Mouse (Mus musculus): Measurements from ENCODE around the gene Crhr2. TPM values are rescaled to one million over a fixed set of nuclear protein-coding genes. Genes with fewer than 3 reads are reported as not detected.
A peak's percentile ranks its signal among the peaks of the same experiment; 100 is the strongest.

Crhr2 gene
- polyA plus RNA-seq, 1 experiment from 2014 or later = 1.2 TPM

- H3K27ac ChIP-seq (replicated peaks; ENCODE audit: low read depth, low read length) = no peak overlapping the region
- H3K36me3 ChIP-seq (ENCODE audit: control insufficient read depth, insufficient read depth, low read length) = no peaks in the 10 kb centered on the region
- no peak for ATAC-seq (ENCODE audit: low FRiP score, low TSS enrichment)
- no peaks in the 10 kb centered on the region for H3K4me1 ChIP-seq (ENCODE audit: control insufficient read depth, insufficient read depth, low read length)
- H3K27me3 ChIP-seq (ENCODE audit: control insufficient read depth, insufficient read depth, low read length) = no peaks in the 10 kb centered on the region
- WGBS = 69% methylated on average over 1 of the region's 1 CpGs
- no peak overlapping the region for H3K4me3 ChIP-seq (replicated peaks; ENCODE audit: low read depth, low read length)
- H3K4me2 ChIP-seq (ENCODE audit: low read length) = no peak overlapping the region
- no peak overlapping the region for H3K9ac ChIP-seq (replicated peaks; ENCODE audit: low read length)
- no peak for DNase-seq
- no peaks in the 10 kb centered on the region for H3K9me3 ChIP-seq (ENCODE audit: control insufficient read depth, low read length)
These were observed 609 bp upstream of the Crhr2 start for GRCm38 (mm10) chr6:55133425-55133824.

- H3K27ac ChIP-seq (replicated peaks; ENCODE audit: low read depth, low read length) = no peak overlapping the region
- no peak for ATAC-seq (ENCODE audit: low FRiP score, low TSS enrichment)
- H3K9me3 ChIP-seq (ENCODE audit: control insufficient read depth, low read length) = no peaks in the 10 kb centered on the region
- no peaks in the 10 kb centered on the region for H3K4me1 ChIP-seq (ENCODE audit: control insufficient read depth, insufficient read depth, low read length)
- WGBS = 80% methylated on average over 4 of the region's 4 CpGs
- no peak overlapping the region for H3K9ac ChIP-seq (replicated peaks; ENCODE audit: low read length)
- H3K4me2 ChIP-seq (ENCODE audit: low read length) = no peak overlapping the region
- DNase-seq = no peak
- H3K27me3 ChIP-seq (ENCODE audit: control insufficient read depth, insufficient read depth, low read length) = no peaks in the 10 kb centered on the region
- H3K36me3 ChIP-seq (ENCODE audit: control insufficient read depth, insufficient read depth, low read length) = no peaks in the 10 kb centered on the region
- no peak overlapping the region for H3K4me3 ChIP-seq (replicated peaks; ENCODE audit: low read depth, low read length)
These were observed 1.5 kb downstream of the Crhr2 start for GRCm38 (mm10) chr6:55131301-55131700.

GRCm38 (mm10) chr6:55130631-55131030 lies 2.2 kb downstream of the Crhr2 start:
- DNase-seq (no peak), ATAC-seq (ENCODE audit: low FRiP score, low TSS enrichment) (no peak)
- no peaks in the 10 kb centered on the region for H3K9me3 ChIP-seq (ENCODE audit: control insufficient read depth, low read length)
- WGBS = 75% methylated on average over 6 of the region's 6 CpGs
- H3K4me2 ChIP-seq (ENCODE audit: low read length) = no peak overlapping the region
- no peak overlapping the region for H3K4me3 ChIP-seq (replicated peaks; ENCODE audit: low read depth, low read length)
- no peaks in the 10 kb centered on the region for H3K4me1 ChIP-seq (ENCODE audit: control insufficient read depth, insufficient read depth, low read length)
- no peaks in the 10 kb centered on the region for H3K36me3 ChIP-seq (ENCODE audit: control insufficient read depth, insufficient read depth, low read length)
- no peak overlapping the region for H3K9ac ChIP-seq (replicated peaks; ENCODE audit: low read length)
- H3K27ac ChIP-seq (replicated peaks; ENCODE audit: low read depth, low read length) = no peak overlapping the region
- no peaks in the 10 kb centered on the region for H3K27me3 ChIP-seq (ENCODE audit: control insufficient read depth, insufficient read depth, low read length)

GRCm38 (mm10) chr6:55128391-55128790 lies 4.4 kb downstream of the Crhr2 start:
- H3K4me1 ChIP-seq (ENCODE audit: control insufficient read depth, insufficient read depth, low read length) = no peaks in the 10 kb centered on the region

GRCm38 (mm10) chr6:55126576-55126975 lies 6.2 kb downstream of the Crhr2 start:
- no peaks in the 10 kb centered on the region for H3K36me3 ChIP-seq (ENCODE audit: control insufficient read depth, insufficient read depth, low read length)
- no peak overlapping the region for H3K9ac ChIP-seq (replicated peaks; ENCODE audit: low read length)
- no peaks in the 10 kb centered on the region; the same call in 1 of the 2 replicates for H3K4me1 ChIP-seq (ENCODE audit: control insufficient read depth, insufficient read depth, low read length)
- no peak overlapping the region for H3K4me3 ChIP-seq (replicated peaks; ENCODE audit: low read depth, low read length)
- no peak overlapping the region for H3K27ac ChIP-seq (replicated peaks; ENCODE audit: low read depth, low read length)
- ATAC-seq (ENCODE audit: low FRiP score, low TSS enrichment) = no peak
- 82% methylated on average over 5 of the region's 5 CpGs for whole genome bisulfite sequencing
- H3K27me3 ChIP-seq (ENCODE audit: control insufficient read depth, insufficient read depth, low read length) = no peaks in the 10 kb centered on the region
- DNase-seq = no peak
- H3K9me3 ChIP-seq (ENCODE audit: control insufficient read depth, low read length) = no peaks in the 10 kb centered on the region
- no peak overlapping the region for H3K4me2 ChIP-seq (ENCODE audit: low read length)

More at GRCm38 (mm10) chr6:55128391-55128790, 4.4 kb downstream of the Crhr2 start:
- Histone ChIP-seq H3K27me3 (ENCODE audit: control insufficient read depth, insufficient read depth, low read length) (no peaks in the 10 kb centered on the region), H3K36me3 (ENCODE audit: control insufficient read depth, insufficient read depth, low read length) (no peaks in the 10 kb centered on the region), H3K4me2 (ENCODE audit: low read length) (no peak overlapping the region), H3K9me3 (ENCODE audit: control insufficient read depth, low read length) (no peaks in the 10 kb centered on the region), H3K27ac (replicated peaks; ENCODE audit: low read depth, low read length) (no peak overlapping the region), H3K9ac (replicated peaks; ENCODE audit: low read length) (no peak overlapping the region), H3K4me3 (replicated peaks; ENCODE audit: low read depth, low read length) (no peak overlapping the region)
- DNase-seq (no peak), ATAC-seq (ENCODE audit: low FRiP score, low TSS enrichment) (no peak)

- H3K27ac ChIP-seq (replicated peaks; ENCODE audit: low read depth, low read length) = no peak overlapping the region
- H3K9me3 ChIP-seq (ENCODE audit: control insufficient read depth, low read length) = no peaks in the 10 kb centered on the region
- no peak overlapping the region for H3K4me3 ChIP-seq (replicated peaks; ENCODE audit: low read depth, low read length)
- DNase-seq (no peak), ATAC-seq (ENCODE audit: low FRiP score, low TSS enrichment) (no peak)
- 55% methylated on average over 4 of the region's 4 CpGs for WGBS
- H3K9ac ChIP-seq (replicated peaks; ENCODE audit: low read length) = no peak overlapping the region
- H3K36me3 ChIP-seq (ENCODE audit: control insufficient read depth, insufficient read depth, low read length) = no peaks in the 10 kb centered on the region
- no peaks in the 10 kb centered on the region; the same call in 1 of the 2 replicates for H3K4me1 ChIP-seq (ENCODE audit: control insufficient read depth, insufficient read depth, low read length)
- H3K4me2 ChIP-seq (ENCODE audit: low read length) = no peak overlapping the region
- peaks cover 11% of the 10 kb centered on the region for H3K27me3 ChIP-seq (ENCODE audit: control insufficient read depth, insufficient read depth, low read length)
These were observed 9.8 kb downstream of the Crhr2 start for GRCm38 (mm10) chr6:55123056-55123455.

GRCm38 (mm10) chr6:55117325-55118109 lies 15.3 kb downstream of the Crhr2 start:
- ATAC-seq (ENCODE audit: low FRiP score, low TSS enrichment) (peak; percentile 32; the same call in 1 of the 2 replicates), DNase-seq (peak; percentile 62)
- Histone ChIP-seq H3K9me3 (ENCODE audit: control insufficient read depth, low read length) (no peaks in the 10 kb centered on the region), H3K9ac (replicated peaks; ENCODE audit: low read length) (peak overlapping the region; percentile 42; the same call in 1 of the 2 replicates), H3K27ac (replicated peaks; ENCODE audit: low read depth, low read length) (no peak overlapping the region), H3K36me3 (ENCODE audit: control insufficient read depth, insufficient read depth, low read length) (no peaks in the 10 kb centered on the region), H3K4me2 (ENCODE audit: low read length) (peak overlapping the region; percentile 72), H3K4me1 (ENCODE audit: control insufficient read depth, insufficient read depth, low read length) (peaks cover 8% of the 10 kb centered on the region; the same call in 1 of the 2 replicates), H3K27me3 (ENCODE audit: control insufficient read depth, insufficient read depth, low read length) (peaks cover 42% of the 10 kb centered on the region), H3K4me3 (replicated peaks; ENCODE audit: low read depth, low read length) (peak overlapping the region; percentile 52)
- under 1% methylated on average over 68 of the region's 68 CpGs for WGBS

GRCm38 (mm10) chr6:55108358-55108757 lies 24.5 kb downstream of the Crhr2 start:
- WGBS = 23% methylated on average over 7 of the region's 7 CpGs
- Histone ChIP-seq H3K9me3 (ENCODE audit: control insufficient read depth, low read length) (no peaks in the 10 kb centered on the region), H3K27me3 (ENCODE audit: control insufficient read depth, insufficient read depth, low read length) (no peaks in the 10 kb centered on the region), H3K27ac (replicated peaks; ENCODE audit: low read depth, low read length) (no peak overlapping the region), H3K4me3 (replicated peaks; ENCODE audit: low read depth, low read length) (no peak overlapping the region), H3K36me3 (ENCODE audit: control insufficient read depth, insufficient read depth, low read length) (no peaks in the 10 kb centered on the region), H3K9ac (replicated peaks; ENCODE audit: low read length) (no peak overlapping the region), H3K4me1 (ENCODE audit: control insufficient read depth, insufficient read depth, low read length) (no peaks in the 10 kb centered on the region), H3K4me2 (ENCODE audit: low read length) (no peak overlapping the region)
- ATAC-seq (ENCODE audit: low FRiP score, low TSS enrichment) = no peak
- no peak for DNase-seq

- Histone ChIP-seq H3K9me3 (ENCODE audit: control insufficient read depth, low read length) (no peaks in the 10 kb centered on the region), H3K4me2 (ENCODE audit: low read length) (no peak overlapping the region), H3K27ac (replicated peaks; ENCODE audit: low read depth, low read length) (no peak overlapping the region), H3K36me3 (ENCODE audit: control insufficient read depth, insufficient read depth, low read length) (no peaks in the 10 kb centered on the region), H3K4me1 (ENCODE audit: control insufficient read depth, insufficient read depth, low read length) (no peaks in the 10 kb centered on the region), H3K27me3 (ENCODE audit: control insufficient read depth, insufficient read depth, low read length) (no peaks in the 10 kb centered on the region), H3K9ac (replicated peaks; ENCODE audit: low read length) (no peak overlapping the region), H3K4me3 (replicated peaks; ENCODE audit: low read depth, low read length) (no peak overlapping the region)
- ATAC-seq (ENCODE audit: low FRiP score, low TSS enrichment) = no peak
- 87% methylated on average over 5 of the region's 5 CpGs for WGBS
- DNase-seq = no peak
These were observed 34.2 kb downstream of the Crhr2 start for GRCm38 (mm10) chr6:55098603-55099002.

Measured in midbrain, embryonic 14.5 days (tissue).